Mouse (Mus musculus) limb, embryonic 12.5 days (tissue): ENCODE measurements around the gene Cox11. TPM values are rescaled to one million over a fixed set of nuclear protein-coding genes. Genes with fewer than 3 reads are reported as not detected.

Experiments
- ATAC-seq: fragments of 200-750 bp; cut with Nextera tagmentation; 2 replicates; pipeline ENCODE4 v1.8.0; 2017; ENCODE audit warnings: low read depth, moderate TSS enrichment; ENCODE audit not compliant: insufficient number of reproducible peaks, insufficient read depth, low FRiP score, low TSS enrichment
- H3K27ac ChIP-seq: fragments of 300-500 bp; sonication (generic); 2 replicates; pipeline ENCODE4 v1.5.1; 2016; ENCODE audit warnings: mild to moderate bottlenecking, moderate library complexity
- H3K27me3 ChIP-seq: fragments of 300-500 bp; sonication (generic); 2 replicates; pipeline ENCODE4 v1.6.1; 2016; ENCODE audit warnings: mild to moderate bottlenecking, moderate library complexity
- H3K36me3 ChIP-seq: fragments of 300-500 bp; sonication (generic); 2 replicates; pipeline ENCODE4 v1.6.1; 2016; ENCODE audit warnings: mild to moderate bottlenecking, moderate library complexity
- H3K4me1 ChIP-seq: fragments of 300-500 bp; sonication (generic); replicated peaks from 2 replicates; pipeline ENCODE4 v1.6.1; 2016
- H3K4me2 ChIP-seq: fragments of 300-500 bp; sonication (generic); 2 replicates; pipeline ENCODE4 v1.6.1; 2016; ENCODE audit warnings: mild to moderate bottlenecking, moderate library complexity
- H3K4me3 ChIP-seq: fragments of 300-500 bp; sonication (generic); replicated peaks from 2 replicates; pipeline ENCODE4 v1.5.1; 2016; ENCODE audit warnings: mild to moderate bottlenecking
- H3K9ac ChIP-seq: fragments of 300-500 bp; sonication (generic); replicated peaks from 2 replicates; pipeline ENCODE4 v1.6.1; 2016; ENCODE audit warnings: mild to moderate bottlenecking, moderate library complexity
- H3K9me3 ChIP-seq: fragments of 300-500 bp; sonication (generic); 2 replicates; pipeline ENCODE4 v1.6.1; 2016; ENCODE audit warnings: mild to moderate bottlenecking, moderate library complexity
- WGBS: fragments of 180-500 bp; shearing (Covaris S2); methylation state at CpG from one replicate; pipeline ENCODE4 v1.1.7; 2016; 5-methylcytosine and 5-hydroxymethylcytosine counted together
- polyA plus RNA-seq: library from polyadenylated mRNA; unstranded; fragments of >200 nt; fragmentation: Nextera tagmentation; extraction: Ambion mirVana; gene quantifications from 2 replicates; pipeline ENCODE4 v1.2.1, GENCODE M21; 2016

Gene Cox11
- polyA plus RNA-seq, 1 experiment from 2014 or later: 43.1 TPM

DNA sequence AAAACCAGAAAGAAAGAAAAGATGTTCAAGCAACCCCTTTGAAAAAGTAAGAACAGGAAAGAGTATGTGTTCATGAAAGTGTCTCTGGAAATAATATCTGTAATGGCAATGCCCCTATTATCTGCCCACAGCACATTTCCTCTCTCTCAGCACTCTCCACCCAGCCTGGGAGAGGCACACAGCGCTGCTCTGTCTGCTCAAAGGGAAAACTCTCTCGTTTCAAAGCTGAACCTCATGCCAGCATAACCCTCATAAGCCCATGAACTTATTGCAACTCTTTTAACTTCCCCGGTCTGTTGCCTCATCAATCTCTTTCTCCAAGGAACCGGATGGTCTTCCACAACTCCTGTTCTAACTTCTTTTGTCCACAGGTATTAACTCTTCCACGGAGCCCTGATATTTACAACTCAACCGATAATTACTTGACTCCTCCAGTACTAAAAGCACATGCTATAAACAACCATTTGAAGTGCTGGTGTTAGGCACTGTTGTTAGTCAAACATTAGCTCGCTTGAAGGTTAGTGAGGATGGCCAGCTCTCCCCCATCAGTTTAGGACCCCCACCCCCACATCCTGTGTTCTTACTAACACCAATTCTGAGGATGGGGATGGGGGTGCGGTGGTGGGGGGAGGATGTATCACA lies 26.5 kb downstream of the Cox11 start:
- H3K27me3 ChIP-seq: no peaks in the 10 kb centered on the region
- no peaks in the 10 kb centered on the region for H3K36me3 ChIP-seq
- peak overlapping the region; percentile 78 for H3K27ac ChIP-seq
- H3K4me2 ChIP-seq: peak overlapping the region; percentile 31
- 0 out of 2 replicates have a peak, but pooled peaks have one; percentile 47 for ATAC-seq
- no peak overlapping the region for H3K4me3 ChIP-seq
- peaks cover 27% of the 10 kb centered on the region for H3K4me1 ChIP-seq
- H3K9ac ChIP-seq: no peak overlapping the region
- 4% methylated on average over 8 of the region's 8 CpGs for WGBS
- H3K9me3 ChIP-seq: no peaks in the 10 kb centered on the region

DNA sequence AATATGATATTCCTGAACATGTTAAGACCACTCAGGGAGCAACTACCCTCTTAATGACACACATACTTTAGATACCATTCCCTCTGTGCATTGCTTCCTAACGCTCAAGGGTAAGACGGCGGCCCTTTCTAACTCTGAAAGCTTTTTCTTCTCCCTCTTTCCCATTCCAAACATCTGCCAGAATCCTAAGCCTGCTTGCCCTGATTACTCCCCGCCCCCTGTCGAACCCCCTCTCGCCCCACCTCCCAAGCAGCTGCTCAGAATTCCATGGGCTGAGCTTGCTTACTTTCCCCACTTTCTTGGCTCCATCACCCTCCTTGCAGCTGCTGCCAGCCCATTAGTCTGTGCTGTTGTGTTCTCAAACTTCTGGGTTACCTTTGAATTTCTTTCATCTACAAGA lies 27.2 kb downstream of the Cox11 start:
- H3K27ac ChIP-seq: peak overlapping the region; percentile 78
- no peaks in the 10 kb centered on the region for H3K9me3 ChIP-seq
- H3K27me3 ChIP-seq: no peaks in the 10 kb centered on the region
- 2% methylated on average over 6 of the region's 6 CpGs for WGBS
- peak overlapping the region; percentile 31 for H3K4me2 ChIP-seq
- peaks cover 27% of the 10 kb centered on the region for H3K4me1 ChIP-seq
- ATAC-seq: peak; percentile 62
- no peaks in the 10 kb centered on the region for H3K36me3 ChIP-seq
- H3K4me3 ChIP-seq: no peak overlapping the region
- no peak overlapping the region for H3K9ac ChIP-seq

DNA sequence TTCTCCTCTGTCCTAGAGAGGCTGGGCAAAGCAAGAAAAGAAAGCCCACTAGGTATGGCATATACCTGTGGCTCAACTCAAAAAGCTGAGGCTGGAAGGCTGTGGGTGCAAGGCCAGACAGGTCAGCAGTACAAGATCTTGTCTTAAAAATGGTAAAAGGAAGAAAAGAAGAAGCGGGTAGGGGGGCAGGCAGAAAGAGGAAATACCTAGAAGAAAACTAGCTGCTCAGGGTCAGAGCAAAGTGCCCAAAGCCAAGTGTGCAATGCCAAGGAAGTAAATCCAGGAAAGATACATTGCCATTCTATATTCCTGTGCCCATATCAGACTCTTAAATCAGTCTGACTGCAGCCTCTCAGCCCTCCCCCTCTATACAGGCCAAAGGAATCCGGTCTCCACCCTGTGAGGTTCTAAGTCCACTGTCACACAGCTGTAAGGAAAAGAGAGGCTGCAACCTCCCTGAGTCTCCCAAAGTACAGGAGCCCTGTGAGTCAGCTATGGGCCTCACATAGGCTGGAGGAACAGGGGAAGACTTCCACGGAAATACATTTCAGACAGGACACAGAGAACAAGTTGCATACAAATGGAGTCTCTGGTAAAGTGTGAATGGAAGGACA lies 28.3 kb downstream of the Cox11 start:
- Histone ChIP-seq H3K4me3 (no peak overlapping the region), H3K4me2 (no peak overlapping the region), H3K36me3 (no peaks in the 10 kb centered on the region), H3K9me3 (no peaks in the 10 kb centered on the region), H3K27me3 (no peaks in the 10 kb centered on the region), H3K9ac (no peak overlapping the region), H3K4me1 (peaks cover 27% of the 10 kb centered on the region), H3K27ac (peak overlapping the region; percentile 78; the same call in 1 of the 2 replicates)
- 62% methylated on average over 3 of the region's 3 CpGs for WGBS
- ATAC-seq: no peak

DNA sequence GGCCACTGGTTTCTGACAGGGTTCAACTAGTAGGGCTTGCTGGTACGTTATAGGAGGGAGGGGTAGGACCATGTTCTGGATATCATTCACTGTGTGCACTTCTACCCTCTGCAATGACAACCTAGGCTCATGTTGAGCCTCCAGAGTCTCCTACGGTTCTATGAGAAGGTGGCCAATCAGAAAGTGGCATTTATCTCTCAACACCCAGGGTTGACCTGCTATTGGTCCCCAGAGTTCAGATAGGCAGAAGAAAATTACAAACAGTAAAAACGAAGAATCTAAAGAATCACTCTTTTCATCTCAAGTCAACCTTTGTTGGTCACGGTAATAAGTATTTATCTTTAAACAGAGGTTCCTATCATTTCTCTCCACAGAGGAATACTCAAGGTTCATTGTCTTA lies 28.9 kb downstream of the Cox11 start:
- Histone ChIP-seq H3K27me3 (no peaks in the 10 kb centered on the region), H3K4me1 (peaks cover 27% of the 10 kb centered on the region), H3K9me3 (no peaks in the 10 kb centered on the region), H3K27ac (no peak overlapping the region), H3K4me2 (no peak overlapping the region), H3K4me3 (no peak overlapping the region), H3K9ac (no peak overlapping the region), H3K36me3 (no peaks in the 10 kb centered on the region)
- ATAC-seq: no peak
- 85% methylated on average over 4 of the region's 4 CpGs for WGBS

DNA sequence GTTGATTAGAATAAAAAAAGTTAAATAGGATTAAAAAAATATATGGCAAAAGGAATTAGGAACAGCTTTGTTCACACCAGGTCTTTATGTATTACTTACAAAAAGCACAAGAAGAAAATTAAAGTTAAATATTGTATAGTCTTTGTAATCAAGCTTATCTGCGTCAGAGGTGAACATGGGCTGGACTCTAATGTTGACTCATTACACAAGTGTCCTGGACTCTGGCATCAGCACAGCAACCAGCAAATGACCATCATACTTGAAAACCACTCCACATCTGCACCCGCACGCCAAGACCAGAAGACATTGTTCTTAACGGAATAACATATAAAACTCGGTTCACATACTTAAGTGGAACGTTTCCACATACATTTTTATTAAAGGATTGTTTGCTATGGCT lies 29.4 kb downstream of the Cox11 start:
- Histone ChIP-seq H3K4me3 (no peak overlapping the region), H3K9me3 (no peaks in the 10 kb centered on the region), H3K27ac (no peak overlapping the region), H3K27me3 (no peaks in the 10 kb centered on the region), H3K36me3 (no peaks in the 10 kb centered on the region), H3K4me2 (no peak overlapping the region), H3K9ac (no peak overlapping the region), H3K4me1 (peaks cover 27% of the 10 kb centered on the region)
- 83% methylated on average over 6 of the region's 6 CpGs for WGBS
- ATAC-seq: no peak

DNA sequence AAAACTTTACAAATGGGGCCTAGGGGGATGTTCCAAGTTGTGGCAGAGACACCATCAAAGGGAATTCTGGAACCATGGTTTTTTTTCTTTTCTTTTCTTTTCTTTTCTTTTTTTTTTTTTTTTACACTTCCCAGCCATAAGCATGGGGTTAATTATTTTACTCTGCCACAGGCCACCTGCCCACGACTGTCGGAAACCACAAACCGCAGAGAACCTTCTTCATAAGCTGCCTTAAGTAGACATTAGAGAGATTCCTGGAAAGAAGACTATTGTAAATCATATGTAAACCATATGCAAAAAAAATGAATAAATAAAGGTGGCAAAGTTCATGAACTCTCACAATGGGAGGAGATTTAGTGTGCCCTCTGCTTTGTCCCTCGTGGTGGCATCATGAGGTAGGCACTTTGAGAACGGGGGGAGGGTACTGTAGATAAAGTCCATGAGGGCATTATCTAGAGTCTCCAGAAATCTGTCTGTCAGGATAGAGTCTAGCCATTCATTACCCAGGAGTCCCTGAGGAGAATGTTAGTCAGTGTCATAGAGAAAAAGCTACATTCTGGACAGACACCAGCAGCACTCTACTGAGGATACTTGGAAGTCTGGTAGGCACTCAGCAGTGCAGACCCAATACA lies 37.6 kb downstream of the Cox11 start:
- no peaks in the 10 kb centered on the region for H3K4me1 ChIP-seq
- no peak overlapping the region for H3K27ac ChIP-seq
- no peak for ATAC-seq
- no peak overlapping the region for H3K4me3 ChIP-seq
- H3K27me3 ChIP-seq: no peaks in the 10 kb centered on the region
- 88% methylated on average over 5 of the region's 5 CpGs for WGBS
- H3K9me3 ChIP-seq: no peaks in the 10 kb centered on the region
- no peaks in the 10 kb centered on the region for H3K36me3 ChIP-seq
- no peak overlapping the region for H3K9ac ChIP-seq
- no peak overlapping the region for H3K4me2 ChIP-seq

DNA sequence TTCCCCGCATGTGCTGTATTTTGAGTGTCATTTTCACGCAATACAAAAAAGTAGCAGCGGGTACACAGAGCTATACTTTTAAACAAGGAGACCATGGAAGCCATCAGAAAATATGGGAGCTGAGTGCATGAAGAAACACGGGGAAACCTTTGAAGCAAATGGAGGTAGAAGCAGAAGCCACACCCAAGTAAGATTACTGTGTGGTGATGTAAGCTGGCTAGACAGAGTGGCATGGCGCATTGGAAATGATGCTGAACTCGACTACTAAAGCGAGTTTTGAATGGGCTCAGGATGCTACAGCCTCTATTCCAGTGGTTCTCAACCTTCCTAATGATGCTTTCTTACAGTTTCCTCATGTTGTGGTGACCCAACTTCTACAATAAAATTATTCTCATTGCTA lies 39.1 kb downstream of the Cox11 start:
- no peak overlapping the region for H3K27ac ChIP-seq
- H3K4me2 ChIP-seq: no peak overlapping the region
- ATAC-seq: no peak
- H3K27me3 ChIP-seq: no peaks in the 10 kb centered on the region
- H3K36me3 ChIP-seq: no peaks in the 10 kb centered on the region
- no peaks in the 10 kb centered on the region for H3K4me1 ChIP-seq
- H3K9me3 ChIP-seq: no peaks in the 10 kb centered on the region
- H3K4me3 ChIP-seq: no peak overlapping the region
- H3K9ac ChIP-seq: no peak overlapping the region
- 92% methylated on average over 7 of the region's 7 CpGs for WGBS

DNA sequence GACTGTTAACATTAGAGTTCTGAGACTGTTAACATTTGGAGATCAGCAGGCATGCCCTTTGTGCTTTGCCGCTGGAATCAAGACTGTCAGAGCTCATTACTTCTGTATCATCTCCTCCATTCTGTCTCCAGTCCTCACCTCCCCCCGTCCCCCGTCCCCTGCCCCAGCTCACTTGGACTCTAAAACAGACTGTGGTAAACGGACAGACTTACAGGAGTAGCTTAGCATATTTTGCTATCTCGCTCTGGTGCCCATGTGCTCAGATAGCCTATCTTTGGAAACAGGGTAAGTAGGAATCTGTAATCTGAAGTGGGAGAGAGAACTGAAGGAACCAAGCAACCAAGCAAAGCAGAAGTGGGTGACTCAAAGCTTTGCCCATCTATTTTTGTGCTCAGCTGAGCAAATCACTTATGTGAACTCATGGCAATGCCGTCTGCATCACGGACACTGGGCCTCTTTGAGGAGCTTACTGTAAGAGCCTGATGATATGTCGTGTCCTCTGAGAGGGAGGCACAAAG lies 39.9 kb downstream of the Cox11 start:
- ATAC-seq: no peak
- no peak overlapping the region for H3K9ac ChIP-seq
- H3K4me1 ChIP-seq: no peaks in the 10 kb centered on the region
- WGBS: 91% methylated on average over 8 of the region's 8 CpGs
- H3K9me3 ChIP-seq: no peaks in the 10 kb centered on the region
- H3K4me3 ChIP-seq: no peak overlapping the region
- no peak overlapping the region for H3K27ac ChIP-seq
- H3K36me3 ChIP-seq: no peaks in the 10 kb centered on the region
- no peaks in the 10 kb centered on the region for H3K27me3 ChIP-seq
- H3K4me2 ChIP-seq: no peak overlapping the region

DNA sequence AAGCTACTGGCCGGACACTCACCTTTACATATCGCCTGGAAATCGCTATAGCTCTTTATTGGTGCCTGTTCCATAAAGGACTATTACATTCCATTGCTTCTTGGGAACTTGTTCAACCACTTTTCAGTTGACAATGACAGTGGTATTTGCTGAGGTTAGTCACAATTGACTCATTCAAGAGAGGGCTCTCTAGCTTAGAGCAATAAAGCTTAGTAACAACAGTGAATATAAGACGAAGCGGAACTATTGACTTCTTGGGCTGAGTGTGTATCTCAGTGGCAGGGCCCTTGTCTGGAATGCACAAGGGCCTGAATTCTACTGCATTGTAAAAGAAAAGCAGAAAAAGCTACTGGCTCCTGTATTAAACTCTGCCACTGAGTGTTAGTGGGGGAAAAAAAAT lies 40.6 kb downstream of the Cox11 start:
- ATAC-seq: no peak
- 92% methylated on average over 5 of the region's 5 CpGs for WGBS
- Histone ChIP-seq H3K9ac (no peak overlapping the region), H3K4me3 (no peak overlapping the region), H3K4me2 (no peak overlapping the region), H3K4me1 (no peaks in the 10 kb centered on the region), H3K27me3 (no peaks in the 10 kb centered on the region), H3K27ac (no peak overlapping the region), H3K9me3 (no peaks in the 10 kb centered on the region), H3K36me3 (no peaks in the 10 kb centered on the region)

DNA sequence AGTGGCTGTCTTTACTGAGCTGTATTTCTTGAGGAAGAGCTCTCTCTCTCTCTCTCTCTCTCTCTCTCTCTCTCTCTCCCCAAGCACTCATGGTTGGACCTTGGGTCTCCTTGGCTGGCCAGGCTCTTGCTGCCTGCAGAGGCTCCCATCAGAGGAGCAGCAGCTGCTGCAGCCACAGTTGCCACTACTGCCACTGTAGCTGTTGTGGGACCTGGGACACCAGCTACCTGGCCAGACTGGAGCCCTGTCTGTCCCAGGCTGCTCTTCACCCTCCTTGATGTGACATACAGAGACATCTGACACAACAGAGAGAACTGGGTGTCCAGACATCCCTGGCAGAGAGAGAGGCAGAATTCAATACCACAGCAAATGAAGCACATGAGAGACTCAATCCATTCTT lies 43.2 kb downstream of the Cox11 start:
- H3K36me3 ChIP-seq: no peaks in the 10 kb centered on the region
- H3K4me2 ChIP-seq: no peak overlapping the region
- no peak overlapping the region for H3K27ac ChIP-seq
- no peak overlapping the region for H3K4me3 ChIP-seq
- no peaks in the 10 kb centered on the region for H3K4me1 ChIP-seq
- ATAC-seq: no peak
- no peaks in the 10 kb centered on the region for H3K9me3 ChIP-seq
- peaks cover 6% of the 10 kb centered on the region; the same call in 1 of the 2 replicates for H3K27me3 ChIP-seq
- H3K9ac ChIP-seq: no peak overlapping the region

DNA sequence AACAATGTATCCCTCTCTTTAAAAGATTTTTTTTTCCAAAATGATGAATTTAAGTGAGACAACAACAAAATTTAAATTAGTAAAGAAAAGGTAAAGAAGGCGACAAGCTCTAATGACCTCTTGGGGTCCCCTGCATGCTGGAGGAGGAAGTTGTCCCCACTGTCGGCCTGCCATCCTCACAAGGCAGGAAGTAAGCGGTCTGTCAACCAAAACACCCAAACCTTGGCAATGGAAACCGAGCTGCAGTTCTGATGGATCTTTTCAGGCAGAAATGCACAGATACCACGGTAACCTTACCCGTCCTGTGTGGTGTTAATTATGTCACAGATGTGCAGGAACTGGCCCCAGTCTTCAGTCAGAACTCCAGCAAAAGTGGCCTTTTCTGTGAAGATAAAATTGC lies 46.8 kb downstream of the Cox11 start:
- Histone ChIP-seq H3K9me3 (no peaks in the 10 kb centered on the region), H3K4me2 (no peak overlapping the region), H3K36me3 (no peaks in the 10 kb centered on the region), H3K4me1 (no peaks in the 10 kb centered on the region), H3K9ac (no peak overlapping the region), H3K27me3 (peaks cover 30% of the 10 kb centered on the region), H3K27ac (no peak overlapping the region), H3K4me3 (no peak overlapping the region)
- no peak for ATAC-seq
- 52% methylated on average over 6 of the region's 6 CpGs for WGBS
